In genomic region chr2:156841028-156841840, GRCm38 (mm10) we compare ENCODE assay signal across 8 mouse cellular contexts. TPM values are rescaled to one million over a fixed set of nuclear protein-coding genes. Genes with fewer than 3 reads are reported as not detected.
A peak's percentile ranks its signal among the peaks of the same experiment; 100 is the strongest.
DNase-seq lines count a peak whose midpoint lies in the region; ATAC-seq lines count a peak whose summit lies in the region.

No protein-coding gene starts in this region.

- ATAC-seq in embryonic facial prominence, embryonic 11.5 days (replicated peaks; ENCODE audit: insufficient number of reproducible peaks, low FRiP score, low TSS enrichment, low read depth) = peak; percentile 12; the same call in 1 of the 2 replicates
- no peak for ATAC-seq in heart, embryonic 13.5 days (ENCODE audit: extremely low read depth, insufficient number of reproducible peaks, low FRiP score, low TSS enrichment)
- ATAC-seq in kidney, embryonic 16.5 days (ENCODE audit: low FRiP score, low TSS enrichment) = peak; percentile 60
- peak; percentile 14 for ATAC-seq in liver, embryonic 16.5 days (ENCODE audit: low read depth)
- 0 out of 2 replicates have a peak, but pooled peaks have one; percentile 8 for ATAC-seq in neural tube, embryonic 12.5 days (ENCODE audit: low FRiP score, low read depth)

- no peaks in the 10 kb centered on the region for H3K9me3 ChIP-seq in embryonic facial prominence, embryonic 11.5 days (replicated peaks; ENCODE audit: control insufficient read depth, low read length)
- H3K9me3 ChIP-seq in heart, embryonic 13.5 days = no peaks in the 10 kb centered on the region
- no peaks in the 10 kb centered on the region for H3K9me3 ChIP-seq in kidney, embryonic 16.5 days (ENCODE audit: low read length)
- H3K9me3 ChIP-seq in liver, embryonic 16.5 days (replicated peaks; ENCODE audit: control insufficient read depth, low read length) = no peaks in the 10 kb centered on the region
- no peaks in the 10 kb centered on the region for H3K9me3 ChIP-seq in neural tube, embryonic 12.5 days

- peaks cover 7% of the 10 kb centered on the region for H3K4me1 ChIP-seq in embryonic facial prominence, embryonic 11.5 days (ENCODE audit: control insufficient read depth, insufficient read depth, low read length)
- peaks cover 63% of the 10 kb centered on the region for H3K4me1 ChIP-seq in heart, embryonic 13.5 days
- peaks cover 41% of the 10 kb centered on the region for H3K4me1 ChIP-seq in kidney, embryonic 16.5 days (ENCODE audit: insufficient read depth, low read length)
- peaks cover 33% of the 10 kb centered on the region for H3K4me1 ChIP-seq in liver, embryonic 16.5 days (ENCODE audit: control insufficient read depth, low read depth, low read length)
- H3K4me1 ChIP-seq in neural tube, embryonic 12.5 days = peaks cover 62% of the 10 kb centered on the region

- under 1% methylated on average over 42 of the region's 42 CpGs for WGBS in embryonic facial prominence, embryonic 11.5 days
- WGBS in heart, embryonic 13.5 days = under 1% methylated on average over 42 of the region's 42 CpGs
- WGBS in kidney, embryonic 16.5 days = 0% methylated on average over 41 of the region's 42 CpGs
- under 1% methylated on average over 41 of the region's 42 CpGs for WGBS in liver, embryonic 16.5 days (ENCODE audit: insufficient replicate concordance)
- WGBS in neural tube, embryonic 12.5 days = under 1% methylated on average over 42 of the region's 42 CpGs

- peak; percentile 11 for DNase-seq in gastrocnemius, adult 18-20 months (ENCODE audit: low spot score)
- DNase-seq in gastrocnemius, adult 8-10 months (ENCODE audit: low spot score in 2 of 2) = no peak
- peak; percentile 70 for DNase-seq in embryonic facial prominence, embryonic 11.5 days (ENCODE audit: low spot score)
- peak; percentile 86 for DNase-seq in testis, postnatal 10 days (ENCODE audit: low spot score)

- H3K36me3 ChIP-seq in embryonic facial prominence, embryonic 11.5 days (replicated peaks; ENCODE audit: control insufficient read depth, insufficient read depth, low read depth, low read length) = no peaks in the 10 kb centered on the region; the same call in 1 of the 2 replicates
- peaks cover 36% of the 10 kb centered on the region for H3K36me3 ChIP-seq in heart, embryonic 13.5 days
- peaks cover 30% of the 10 kb centered on the region for H3K36me3 ChIP-seq in kidney, embryonic 16.5 days (ENCODE audit: insufficient read depth, low read length)
- H3K36me3 ChIP-seq in liver, embryonic 16.5 days (ENCODE audit: control insufficient read depth, insufficient read depth) = no peaks in the 10 kb centered on the region
- peaks cover 13% of the 10 kb centered on the region for H3K36me3 ChIP-seq in neural tube, embryonic 12.5 days

- no peaks in the 10 kb centered on the region for H3K27me3 ChIP-seq in embryonic facial prominence, embryonic 11.5 days (ENCODE audit: control insufficient read depth, insufficient read depth, low read length)
- H3K27me3 ChIP-seq in heart, embryonic 13.5 days (replicated peaks) = no peaks in the 10 kb centered on the region
- no peaks in the 10 kb centered on the region for H3K27me3 ChIP-seq in kidney, embryonic 16.5 days (ENCODE audit: insufficient read depth, low read length)
- H3K27me3 ChIP-seq in liver, embryonic 16.5 days (ENCODE audit: control insufficient read depth, insufficient read depth, low read depth, low read length) = no peaks in the 10 kb centered on the region
- no peaks in the 10 kb centered on the region for H3K27me3 ChIP-seq in neural tube, embryonic 12.5 days (replicated peaks)

- peak overlapping the region; percentile 96 for H3K4me2 ChIP-seq in embryonic facial prominence, embryonic 11.5 days (ENCODE audit: low read depth, low read length)
- peak overlapping the region; percentile 81 for H3K4me2 ChIP-seq in heart, embryonic 13.5 days
- H3K4me2 ChIP-seq in kidney, embryonic 16.5 days (replicated peaks; ENCODE audit: low read depth, low read length) = peak overlapping the region; percentile 86
- H3K4me2 ChIP-seq in liver, embryonic 16.5 days (ENCODE audit: low read depth, low read length) = peak overlapping the region; percentile 92
- H3K4me2 ChIP-seq in neural tube, embryonic 12.5 days (replicated peaks) = peak overlapping the region; percentile 92

- peak overlapping the region; percentile 96 for H3K27ac ChIP-seq in embryonic facial prominence, embryonic 11.5 days (replicated peaks; ENCODE audit: low read depth, low read length)
- peak overlapping the region; percentile 97 for H3K27ac ChIP-seq in heart, embryonic 13.5 days (replicated peaks)
- peak overlapping the region; percentile 94 for H3K27ac ChIP-seq in kidney, embryonic 16.5 days (ENCODE audit: low read length)
- H3K27ac ChIP-seq in liver, embryonic 16.5 days (ENCODE audit: low read length) = peak overlapping the region; percentile 67
- H3K27ac ChIP-seq in neural tube, embryonic 12.5 days = peak overlapping the region; percentile 70

- peak overlapping the region; percentile 95 for H3K9ac ChIP-seq in embryonic facial prominence, embryonic 11.5 days (replicated peaks; ENCODE audit: low read length)
- H3K9ac ChIP-seq in heart, embryonic 13.5 days = peak overlapping the region; percentile 95
- peak overlapping the region; percentile 82 for H3K9ac ChIP-seq in kidney, embryonic 16.5 days (replicated peaks; ENCODE audit: low read length)
- peak overlapping the region; percentile 70 for H3K9ac ChIP-seq in liver, embryonic 16.5 days (ENCODE audit: low read depth, low read length)
- peak overlapping the region; percentile 87 for H3K9ac ChIP-seq in neural tube, embryonic 12.5 days

- peak overlapping the region; percentile 95 for H3K4me3 ChIP-seq in embryonic facial prominence, embryonic 11.5 days (ENCODE audit: low read depth, low read length)
- peak overlapping the region; percentile 94 for H3K4me3 ChIP-seq in heart, embryonic 13.5 days
- peak overlapping the region; percentile 78 for H3K4me3 ChIP-seq in kidney, embryonic 16.5 days (ENCODE audit: low read length)
- H3K4me3 ChIP-seq in liver, embryonic 16.5 days (ENCODE audit: low read depth, low read length) = peak overlapping the region; percentile 71
- H3K4me3 ChIP-seq in neural tube, embryonic 12.5 days = peak overlapping the region; percentile 75

RNA-seq across cellular contexts. Expression of gene Tgif2, which starts 1.4 kb away (rescaled TPM):
- total RNA-seq in gastrocnemius, adult 18-20 months (2021) = under 1 TPM; 0.21 to 0.40 TPM
- total RNA-seq in gastrocnemius, adult 8-10 months (2022) = under 1 TPM in 3 of 4 experiments, not detected in 1; 0.16 to 0.38 (median 0.17) TPM
- polyA plus RNA-seq in embryonic facial prominence, embryonic 11.5 days (2014; fragmentation: Nextera tagmentation; extraction: Ambion mirVana) = 91.0 and 97.6 TPM in 2 replicates
- 35.5 and 35.9 TPM in 2 replicates for polyA plus RNA-seq in heart, embryonic 13.5 days (2015; fragmentation: Nextera tagmentation; extraction: Ambion mirVana)
- 69.5 and 71.1 TPM in 2 replicates for polyA plus RNA-seq in kidney, embryonic 16.5 days (2015; fragmentation: Nextera tagmentation; extraction: Ambion mirVana)
- polyA plus RNA-seq in liver, embryonic 16.5 days (2015; fragmentation: Nextera tagmentation; extraction: Ambion mirVana) = 5.1 and 5.4 TPM in 2 replicates
- 61.2 and 61.7 TPM in 2 replicates for polyA plus RNA-seq in neural tube, embryonic 12.5 days (2016; fragmentation: Nextera tagmentation; extraction: Ambion mirVana)

RNA-seq across cellular contexts. Expression of gene 4930518I15Rik, which starts 16.5 kb away (rescaled TPM):
- total RNA-seq in gastrocnemius, adult 18-20 months (2021) = under 1 TPM; 0.50 to 0.55 TPM
- under 1 TPM; 0.22 to 0.86 (median 0.40) TPM for total RNA-seq in gastrocnemius, adult 8-10 months (2022)
- 4.3 and 5.5 TPM in 2 replicates for polyA plus RNA-seq in embryonic facial prominence, embryonic 11.5 days (2014; fragmentation: Nextera tagmentation; extraction: Ambion mirVana)
- polyA plus RNA-seq in heart, embryonic 13.5 days (2015; fragmentation: Nextera tagmentation; extraction: Ambion mirVana) = 4.1 and 5.3 TPM in 2 replicates
- polyA plus RNA-seq in kidney, embryonic 16.5 days (2015; fragmentation: Nextera tagmentation; extraction: Ambion mirVana) = 8.0 and 9.9 TPM in 2 replicates
- polyA plus RNA-seq in liver, embryonic 16.5 days (2015; fragmentation: Nextera tagmentation; extraction: Ambion mirVana) = 2.1 and 2.6 TPM in 2 replicates
- polyA plus RNA-seq in neural tube, embryonic 12.5 days (2016; fragmentation: Nextera tagmentation; extraction: Ambion mirVana) = 10.7 and 10.9 TPM in 2 replicates

RNA-seq across cellular contexts. Expression of gene Rab5if, which starts 21.7 kb away (rescaled TPM):
- total RNA-seq in gastrocnemius, adult 18-20 months (2021) = 10 to 100 TPM; 79.4 to 87.3 TPM
- 10 to 100 TPM; 84.3 to 97.1 (median 88.1) TPM for total RNA-seq in gastrocnemius, adult 8-10 months (2022)
- polyA plus RNA-seq in embryonic facial prominence, embryonic 11.5 days (2014; fragmentation: Nextera tagmentation; extraction: Ambion mirVana) = 217 and 219 TPM in 2 replicates
- polyA plus RNA-seq in heart, embryonic 13.5 days (2015; fragmentation: Nextera tagmentation; extraction: Ambion mirVana) = 163 and 172 TPM in 2 replicates
- polyA plus RNA-seq in kidney, embryonic 16.5 days (2015; fragmentation: Nextera tagmentation; extraction: Ambion mirVana) = 167 and 168 TPM in 2 replicates
- 112 and 117 TPM in 2 replicates for polyA plus RNA-seq in liver, embryonic 16.5 days (2015; fragmentation: Nextera tagmentation; extraction: Ambion mirVana)
- 169 and 179 TPM in 2 replicates for polyA plus RNA-seq in neural tube, embryonic 12.5 days (2016; fragmentation: Nextera tagmentation; extraction: Ambion mirVana)

RNA-seq across cellular contexts. Expression of gene Sla2, which starts 45.8 kb away (rescaled TPM):
- total RNA-seq in gastrocnemius, adult 18-20 months (2021) = not detected
- total RNA-seq in gastrocnemius, adult 8-10 months (2022) = not detected
- polyA plus RNA-seq in embryonic facial prominence, embryonic 11.5 days (2014; fragmentation: Nextera tagmentation; extraction: Ambion mirVana) = 0.46 and 0.48 TPM in 2 replicates
- 0.28 and 0.37 TPM in 2 replicates for polyA plus RNA-seq in heart, embryonic 13.5 days (2015; fragmentation: Nextera tagmentation; extraction: Ambion mirVana)
- polyA plus RNA-seq in kidney, embryonic 16.5 days (2015; fragmentation: Nextera tagmentation; extraction: Ambion mirVana) = 0.14 and 0.36 TPM in 2 replicates
- 1.5 and 1.7 TPM in 2 replicates for polyA plus RNA-seq in liver, embryonic 16.5 days (2015; fragmentation: Nextera tagmentation; extraction: Ambion mirVana)
- polyA plus RNA-seq in neural tube, embryonic 12.5 days (2016; fragmentation: Nextera tagmentation; extraction: Ambion mirVana) = 0.35 and 0.50 TPM in 2 replicates

Comparison
In these comparisons a context has a peak if more than half of its experiments do, and no peak if none do; other contexts are left out.
1. DNase-seq: peak in gastrocnemius, adult 18-20 months (single experiment), embryonic facial prominence, embryonic 11.5 days (single experiment) and testis, postnatal 10 days (single experiment); none in gastrocnemius, adult 8-10 months (0 of 2).
2. Peak in every context shown above with its lines, with median percentiles within 50 percentile points of each other: H3K27ac ChIP-seq, H3K4me2 ChIP-seq, H3K4me3 ChIP-seq and H3K9ac ChIP-seq.